Mouse (Mus musculus) stomach, postnatal 0 days (tissue): Measurements from ENCODE around the gene Col4a4.

Experiments used
- CTCF ChIP-seq: IDR thresholded peaks from 2 replicates; pipeline ENCODE4 v1.5.1; 2016; ENCODE audit warnings: antibody characterized with exemption, low read depth, mild to moderate bottlenecking, moderate library complexity
- EP300 ChIP-seq: optimal IDR thresholded peaks from 2 replicates; pipeline ENCODE3; 2016; ENCODE audit warnings: antibody characterized with exemption

DNA sequence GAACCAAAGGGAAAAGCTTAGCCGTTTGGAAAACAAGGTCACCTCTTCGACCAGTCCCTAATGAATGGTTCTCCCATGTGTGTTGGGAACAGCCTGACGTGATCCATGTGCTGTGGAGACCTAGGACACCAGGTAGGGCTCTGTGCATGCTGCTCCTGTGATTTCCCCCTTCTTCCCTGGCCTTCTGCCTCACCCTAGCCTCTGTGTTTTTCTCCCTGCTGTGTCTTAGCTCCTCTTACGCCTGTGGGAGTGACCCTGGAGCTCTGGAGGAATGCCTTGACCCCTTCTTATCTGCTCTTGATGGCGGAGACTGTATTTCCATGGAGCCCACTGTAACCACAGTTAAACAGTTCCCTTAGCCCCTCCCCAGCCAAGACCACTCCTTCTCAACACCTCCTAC lies 31.8 kb downstream of the Col4a4 start:
- TF ChIP-seq CTCF = no peak
- TF ChIP-seq EP300 = no peak
